Mouse (Mus musculus) cerebral cortex, adult 2 months (tissue): ENCODE measurements around the gene Foxd3.

Source experiments
- WGBS: fragments of 180-500 bp; shearing (Covaris S2); methylation state at CpG from one replicate; pipeline ENCODE4 v1.1.7; 2018; 5-methylcytosine and 5-hydroxymethylcytosine counted together

The Foxd3 gene

GRCm38 (mm10) chr4:99657430-99657820, 1.3 kb downstream of the Foxd3 start:
- WGBS: under 1% methylated on average over 62 of the region's 62 CpGs

GRCm38 (mm10) chr4:99657831-99658470, 1.9 kb downstream of the Foxd3 start:
- 2% methylated on average over 39 of the region's 41 CpGs for WGBS

- 22% methylated on average over 6 of the region's 6 CpGs for WGBS
Measured at GRCm38 (mm10) chr4:99658881-99659280, 2.8 kb downstream of the Foxd3 start.

GRCm38 (mm10) chr4:99659361-99660072, 3.4 kb downstream of the Foxd3 start:
- 5% methylated on average over 28 of the region's 28 CpGs for WGBS

- WGBS: 3% methylated on average over 20 of the region's 20 CpGs
Measured at GRCm38 (mm10) chr4:99660073-99660611, 4.0 kb downstream of the Foxd3 start.

- WGBS: under 1% methylated on average over 11 of the region's 11 CpGs
Measured at GRCm38 (mm10) chr4:99660981-99661380, 4.9 kb downstream of the Foxd3 start.

GRCm38 (mm10) chr4:99661956-99662355, 5.9 kb downstream of the Foxd3 start:
- WGBS: 11% methylated on average over 12 of the region's 12 CpGs

GRCm38 (mm10) chr4:99662431-99662830, 6.3 kb downstream of the Foxd3 start:
- 14% methylated on average over 9 of the region's 9 CpGs for WGBS

- 6% methylated on average over 34 of the region's 34 CpGs for WGBS
Measured at GRCm38 (mm10) chr4:99662841-99663567, 6.9 kb downstream of the Foxd3 start.

GRCm38 (mm10) chr4:99663710-99664109, 7.6 kb downstream of the Foxd3 start:
- 21% methylated on average over 8 of the region's 8 CpGs for WGBS

GRCm38 (mm10) chr4:99670203-99670851, 14.2 kb downstream of the Foxd3 start:
- WGBS: 93% methylated on average over 7 of the region's 7 CpGs

GRCm38 (mm10) chr4:99683941-99684340, 27.8 kb downstream of the Foxd3 start:
- WGBS: 85% methylated on average over 6 of the region's 6 CpGs

GRCm38 (mm10) chr4:99686308-99686707, 30.2 kb downstream of the Foxd3 start:
- WGBS: 73% methylated on average over 5 of the region's 5 CpGs
